Mouse (Mus musculus) layer of hippocampus, adult 8-10 months (tissue): ENCODE measurements around the gene Rxra. TPM values are rescaled to one million over a fixed set of nuclear protein-coding genes. Genes with fewer than 3 reads are reported as not detected.
A peak's percentile ranks its signal among the peaks of the same experiment; 100 is the strongest.

Experiments
- DNase-seq, 2 experiments: peaks; one replicate each; pipeline ENCODE4 v3.0.0; 2022; ENCODE audit warnings: low spot score in 2 of 2
- total RNA-seq, 4 experiments: library from RNA; stranded (reverse); gene quantifications; 2 replicates each; pipeline ENCODE4 v1.2.4; 2022

Gene Rxra
- total RNA-seq, 4 experiments from 2014 or later, result 31.6 to 33.9 (median 32.9) TPM

GRCm38 (mm10) chr2:27699574-27699973 lies 23.3 kb downstream of the Rxra start:
- peak; percentile 61 to 66 for DNase-seq

GRCm38 (mm10) chr2:27702283-27702682 lies 26.0 kb downstream of the Rxra start:
- no peak for DNase-seq

- DNase-seq, result no peak
Measured at GRCm38 (mm10) chr2:27702904-27703666, 26.8 kb downstream of the Rxra start.

- DNase-seq, result no peak
Measured at GRCm38 (mm10) chr2:27703852-27704640, 27.8 kb downstream of the Rxra start.

GRCm38 (mm10) chr2:27704641-27705040 lies 28.4 kb downstream of the Rxra start:
- no peak for DNase-seq

GRCm38 (mm10) chr2:27710871-27711382 lies 34.7 kb downstream of the Rxra start:
- DNase-seq, result no peak

- no peak for DNase-seq
Measured at GRCm38 (mm10) chr2:27712626-27713025, 36.4 kb downstream of the Rxra start.

- DNase-seq, result no peak
Measured at GRCm38 (mm10) chr2:27713378-27713777, 37.1 kb downstream of the Rxra start.

GRCm38 (mm10) chr2:27714131-27714530 lies 37.9 kb downstream of the Rxra start:
- DNase-seq, result no peak

GRCm38 (mm10) chr2:27715221-27715620 lies 39.0 kb downstream of the Rxra start:
- DNase-seq, result no peak

- DNase-seq, result no peak
Measured at GRCm38 (mm10) chr2:27716339-27716738, 40.1 kb downstream of the Rxra start.

GRCm38 (mm10) chr2:27718191-27718590 lies 42.0 kb downstream of the Rxra start:
- DNase-seq, result no peak

GRCm38 (mm10) chr2:27719601-27720000 lies 43.4 kb downstream of the Rxra start:
- DNase-seq, result no peak

- no peak for DNase-seq
Measured at GRCm38 (mm10) chr2:27721611-27722010, 45.4 kb downstream of the Rxra start.

- no peak for DNase-seq
Measured at GRCm38 (mm10) chr2:27724729-27725316, 48.6 kb downstream of the Rxra start.

GRCm38 (mm10) chr2:27727994-27728854 lies 52.0 kb downstream of the Rxra start:
- no peak for DNase-seq

GRCm38 (mm10) chr2:27729009-27729408 lies 52.8 kb downstream of the Rxra start:
- no peak for DNase-seq

GRCm38 (mm10) chr2:27730002-27730905 lies 54.0 kb downstream of the Rxra start:
- DNase-seq, result no peak

- DNase-seq, result no peak
Measured at GRCm38 (mm10) chr2:27733021-27733420, 56.8 kb downstream of the Rxra start.

GRCm38 (mm10) chr2:27734328-27734727 lies 58.1 kb downstream of the Rxra start:
- no peak for DNase-seq
